Mouse (Mus musculus): ENCODE results near the gene Nop58. TPM values are rescaled to one million over a fixed set of nuclear protein-coding genes. Genes with fewer than 3 reads are reported as not detected.
"Not testable (repeated sequence)": the region's sequence is repeated elsewhere in the genome, so short reads cannot be mapped to it uniquely, and the experiment has no call there.

Gene Nop58
- 133 and 136 TPM in 2 replicates for polyA plus RNA-seq (2015; fragmentation: Nextera tagmentation; extraction: Ambion mirVana)

- Histone ChIP-seq H3K9me3 (no peaks in the 10 kb centered on the region), H3K36me3 (replicated peaks) (no peaks in the 10 kb centered on the region), H3K27ac (peak within 1 kb of the TSS; percentile 84), H3K4me3 (peak within 1 kb of the TSS; percentile 74), H3K27me3 (replicated peaks) (0 out of 2 replicates have a peak, but pooled peaks cover 4% of the 10 kb centered on the region), H3K9ac (peak within 1 kb of the TSS; percentile 74), H3K4me1 (peaks cover 22% of the 10 kb centered on the region), H3K4me2 (peak within 1 kb of the TSS; percentile 95)
- ATAC-seq (replicated peaks), result peak; percentile 99
- under 1% methylated on average over 49 of the region's 49 CpGs for WGBS
Observed at GRCm38 (mm10) chr1:59684819-59685755, at the start of gene Nop58. Gene Nop58 (plus strand): TSS chr1:59684971.

DNA sequence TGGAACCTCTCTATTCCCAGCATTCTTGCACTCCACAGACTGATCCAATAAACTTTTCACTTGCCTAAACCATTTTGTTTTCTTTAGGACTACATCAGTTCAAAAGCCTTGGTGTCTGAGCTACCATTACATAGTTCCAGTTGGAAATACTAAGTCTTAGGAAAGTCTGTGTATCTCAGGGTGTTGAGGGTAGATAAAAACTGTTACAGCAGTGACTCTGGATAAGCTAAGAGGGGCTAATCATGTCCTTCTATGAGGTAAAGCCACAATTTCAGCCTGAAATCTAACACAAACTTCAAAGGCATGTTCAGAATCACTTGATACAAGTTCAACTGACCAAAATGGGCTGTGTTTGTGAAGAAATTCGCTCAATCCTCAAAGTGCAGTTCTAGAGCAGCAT lies 48.4 kb upstream of the Nop58 start:
- WGBS, result 78% methylated on average over 1 of the region's 1 CpGs
- H3K9ac ChIP-seq, result no peak overlapping the region
- no peaks in the 10 kb centered on the region; the same call in 1 of the 2 replicates for H3K36me3 ChIP-seq (replicated peaks)
- no peaks in the 10 kb centered on the region for H3K9me3 ChIP-seq
- H3K4me2 ChIP-seq, result no peak overlapping the region
- no peak overlapping the region for H3K27ac ChIP-seq
- H3K4me3 ChIP-seq, result no peak overlapping the region
- H3K27me3 ChIP-seq (replicated peaks), result no peaks in the 10 kb centered on the region
- no peaks in the 10 kb centered on the region for H3K4me1 ChIP-seq
- no peak for ATAC-seq (replicated peaks)

GRCm38 (mm10) chr1:59638371-59638770 lies 46.4 kb upstream of the Nop58 start:
- Histone ChIP-seq H3K36me3 (replicated peaks) (peaks cover 3% of the 10 kb centered on the region), H3K27me3 (replicated peaks) (no peaks in the 10 kb centered on the region), H3K27ac (no peak overlapping the region), H3K9ac (no peak overlapping the region), H3K9me3 (no peaks in the 10 kb centered on the region), H3K4me2 (no peak overlapping the region), H3K4me1 (no peaks in the 10 kb centered on the region), H3K4me3 (no peak overlapping the region)
- ATAC-seq (replicated peaks), result no peak
- 90% methylated on average over 3 of the region's 3 CpGs for WGBS

DNA sequence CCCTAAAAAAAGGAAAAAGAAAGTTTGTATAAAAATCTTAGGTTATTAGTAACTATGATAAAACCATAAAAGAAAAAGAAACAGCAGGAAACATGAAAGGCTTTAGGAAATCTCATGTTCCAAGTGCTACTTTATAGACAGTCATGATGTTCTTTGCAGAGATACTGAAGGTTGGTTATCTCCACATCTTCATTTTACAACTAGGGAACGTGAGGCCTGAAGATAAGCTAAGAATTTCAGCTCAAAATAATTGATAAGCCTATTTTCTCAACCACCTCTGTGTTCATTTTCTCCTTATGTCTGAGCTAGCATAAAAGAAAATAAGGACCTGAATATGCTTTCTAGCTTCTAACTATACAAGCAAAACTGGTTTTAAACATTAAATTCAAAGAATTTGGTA lies 42.3 kb upstream of the Nop58 start:
- no peaks in the 10 kb centered on the region for H3K27me3 ChIP-seq (replicated peaks)
- no peak for ATAC-seq (replicated peaks)
- no peak overlapping the region for H3K27ac ChIP-seq
- H3K36me3 ChIP-seq (replicated peaks), result peaks cover 3% of the 10 kb centered on the region
- H3K9me3 ChIP-seq, result no peaks in the 10 kb centered on the region
- H3K4me2 ChIP-seq, result no peak overlapping the region
- H3K9ac ChIP-seq, result no peak overlapping the region
- no peaks in the 10 kb centered on the region for H3K4me1 ChIP-seq
- H3K4me3 ChIP-seq, result no peak overlapping the region
- WGBS, result 92% methylated on average over 1 of the region's 1 CpGs

DNA sequence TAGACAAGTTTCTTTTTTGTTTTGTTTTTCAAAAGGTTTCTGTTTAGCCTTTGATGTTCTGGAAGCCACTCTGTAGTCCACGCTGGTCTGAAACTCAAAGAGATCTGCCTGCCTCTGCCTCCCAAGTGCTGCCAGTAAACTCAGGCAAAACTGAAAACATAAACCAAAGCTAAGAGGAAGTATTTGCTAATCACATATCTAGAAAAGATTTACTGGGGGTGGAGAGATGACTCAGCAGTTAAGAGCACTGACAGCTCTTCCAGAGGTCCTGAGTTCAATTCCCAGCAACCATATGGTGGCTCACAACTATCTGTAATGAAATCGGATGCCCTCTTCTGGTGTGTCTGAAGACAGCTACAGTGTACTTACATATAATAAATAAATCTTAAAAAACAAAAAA lies 38.3 kb upstream of the Nop58 start:
- H3K4me3 ChIP-seq; ATAC-seq (replicated peaks); H3K9me3 ChIP-seq; H3K4me1 ChIP-seq; H3K36me3 ChIP-seq (replicated peaks); H3K27ac ChIP-seq; H3K27me3 ChIP-seq (replicated peaks); H3K4me2 ChIP-seq; H3K9ac ChIP-seq: not testable (repeated sequence)
- WGBS, result 94% methylated on average over 2 of the region's 2 CpGs

DNA sequence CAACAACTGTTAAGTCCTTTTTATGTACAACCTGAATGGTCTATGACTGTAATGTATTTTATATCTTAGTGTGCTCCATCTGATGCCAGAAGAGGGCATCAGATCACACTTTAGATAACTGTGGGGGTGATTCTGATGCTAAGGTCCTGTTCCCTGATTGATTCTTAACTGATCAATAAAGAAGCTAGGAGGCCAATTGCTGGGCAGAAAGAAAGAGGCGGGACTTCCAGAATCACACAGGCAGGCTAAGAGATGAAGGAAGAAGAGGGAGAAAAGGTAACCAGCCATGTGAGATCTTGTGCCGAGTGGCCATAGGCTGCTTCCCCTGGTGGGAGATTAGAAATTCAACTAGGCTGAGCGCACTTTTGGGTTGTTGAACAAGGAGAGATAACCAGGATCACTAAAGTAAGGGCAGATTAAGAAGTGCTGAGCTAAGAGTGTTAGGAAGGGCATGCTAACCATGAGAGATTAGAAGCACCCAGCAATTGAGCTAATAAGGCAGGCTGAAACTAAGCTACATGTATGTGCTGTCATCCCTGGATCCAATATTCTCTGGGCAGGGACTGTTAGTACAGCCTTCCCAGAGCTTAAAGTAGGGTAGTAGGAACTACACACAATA lies 33.5 kb upstream of the Nop58 start:
- H3K4me3 ChIP-seq, result no peak overlapping the region
- H3K9ac ChIP-seq, result no peak overlapping the region
- H3K4me2 ChIP-seq, result no peak overlapping the region
- peaks cover 5% of the 10 kb centered on the region; the same call in 1 of the 2 replicates for H3K36me3 ChIP-seq (replicated peaks)
- H3K27me3 ChIP-seq (replicated peaks), result no peaks in the 10 kb centered on the region
- H3K9me3 ChIP-seq, result no peaks in the 10 kb centered on the region
- no peak for ATAC-seq (replicated peaks)
- no peak overlapping the region for H3K27ac ChIP-seq
- 93% methylated on average over 3 of the region's 3 CpGs for WGBS
- no peaks in the 10 kb centered on the region for H3K4me1 ChIP-seq

DNA sequence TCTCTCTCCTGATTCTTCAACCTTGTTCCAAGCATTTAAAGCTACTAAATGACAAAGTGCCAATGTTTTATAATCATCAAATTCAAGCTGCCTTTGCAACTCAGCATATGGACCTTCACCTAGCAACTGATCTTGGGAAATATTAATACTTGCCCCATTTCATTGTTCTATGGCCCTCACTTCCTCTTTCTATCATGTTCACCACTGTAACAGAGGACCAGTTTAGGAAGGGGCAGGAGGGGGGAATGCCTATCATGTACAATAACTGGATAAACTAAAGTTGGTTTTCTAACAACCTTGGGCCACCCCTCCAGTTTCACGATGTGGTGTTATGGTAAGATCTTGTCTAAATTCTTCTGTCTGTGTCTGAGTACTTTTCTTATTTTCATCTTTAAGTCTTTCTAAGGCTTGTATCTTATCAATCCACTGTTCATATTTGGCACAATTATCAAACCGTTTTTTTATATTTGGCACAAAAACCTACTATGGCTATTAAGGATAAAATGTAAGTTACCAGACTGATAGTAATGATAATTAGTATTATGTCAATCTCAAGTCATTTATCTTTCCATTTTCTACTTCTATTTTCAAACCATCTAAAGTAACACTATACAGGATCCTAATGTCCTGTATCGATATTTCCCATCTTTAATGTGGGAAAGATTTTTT lies 31.4 kb upstream of the Nop58 start:
- H3K27ac ChIP-seq, result no peak overlapping the region
- H3K27me3 ChIP-seq (replicated peaks), result no peaks in the 10 kb centered on the region
- no peaks in the 10 kb centered on the region for H3K4me1 ChIP-seq
- 96% methylated on average over 3 of the region's 3 CpGs for WGBS
- no peak overlapping the region for H3K4me3 ChIP-seq
- H3K9ac ChIP-seq, result no peak overlapping the region
- no peak for ATAC-seq (replicated peaks)
- peaks cover 5% of the 10 kb centered on the region; the same call in 1 of the 2 replicates for H3K36me3 ChIP-seq (replicated peaks)
- H3K4me2 ChIP-seq, result no peak overlapping the region
- no peaks in the 10 kb centered on the region for H3K9me3 ChIP-seq

DNA sequence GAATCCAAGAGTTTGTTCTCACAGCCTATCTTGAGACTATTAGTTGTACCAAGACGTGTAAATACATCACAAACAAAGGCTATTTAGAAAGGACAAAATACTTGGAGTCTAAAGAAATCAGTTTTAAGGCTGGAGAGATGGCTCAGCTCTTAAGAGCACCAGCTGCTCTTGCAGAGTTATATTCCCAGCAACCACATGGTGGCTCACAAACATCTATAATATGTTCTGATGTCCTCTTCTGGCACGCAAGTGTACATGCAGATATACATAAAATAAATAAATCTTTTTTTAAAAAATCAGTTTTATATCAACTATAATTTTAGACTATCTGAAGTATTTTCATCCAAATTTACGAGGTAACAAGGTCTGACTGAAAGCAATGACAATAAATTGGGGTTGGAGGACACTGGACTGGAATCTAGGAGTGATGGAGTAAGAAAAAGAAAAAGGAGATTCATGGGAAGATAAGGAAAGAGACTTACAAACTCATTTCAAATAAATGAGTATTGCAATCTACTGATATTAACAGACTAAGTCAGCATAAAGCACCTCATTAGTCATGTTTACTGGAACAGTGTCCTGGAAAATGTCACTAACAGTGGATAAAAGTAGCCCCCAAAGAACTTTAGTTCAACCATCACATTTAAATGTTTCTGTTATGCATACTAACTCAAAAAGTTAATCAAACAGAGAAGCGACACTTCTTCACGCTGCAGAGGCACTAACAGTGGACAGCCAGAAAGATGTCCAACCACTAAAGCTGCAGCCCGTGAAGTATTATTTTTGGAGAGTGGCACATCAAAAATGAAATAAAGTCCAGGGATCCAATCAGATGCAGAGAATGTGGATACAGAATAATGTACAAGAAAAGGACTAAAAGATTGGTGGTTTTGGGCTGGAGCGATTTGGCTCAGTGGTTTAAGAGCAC lies 28.3 kb upstream of the Nop58 start:
- no peaks in the 10 kb centered on the region for H3K9me3 ChIP-seq
- WGBS, result 91% methylated on average over 7 of the region's 7 CpGs
- H3K4me1 ChIP-seq, result no peaks in the 10 kb centered on the region
- no peaks in the 10 kb centered on the region for H3K27me3 ChIP-seq (replicated peaks)
- no peak overlapping the region for H3K4me3 ChIP-seq
- H3K4me2 ChIP-seq, result no peak overlapping the region
- no peak overlapping the region for H3K9ac ChIP-seq
- no peaks in the 10 kb centered on the region; the same call in 1 of the 2 replicates for H3K36me3 ChIP-seq (replicated peaks)
- H3K27ac ChIP-seq, result no peak overlapping the region
- no peak for ATAC-seq (replicated peaks)

DNA sequence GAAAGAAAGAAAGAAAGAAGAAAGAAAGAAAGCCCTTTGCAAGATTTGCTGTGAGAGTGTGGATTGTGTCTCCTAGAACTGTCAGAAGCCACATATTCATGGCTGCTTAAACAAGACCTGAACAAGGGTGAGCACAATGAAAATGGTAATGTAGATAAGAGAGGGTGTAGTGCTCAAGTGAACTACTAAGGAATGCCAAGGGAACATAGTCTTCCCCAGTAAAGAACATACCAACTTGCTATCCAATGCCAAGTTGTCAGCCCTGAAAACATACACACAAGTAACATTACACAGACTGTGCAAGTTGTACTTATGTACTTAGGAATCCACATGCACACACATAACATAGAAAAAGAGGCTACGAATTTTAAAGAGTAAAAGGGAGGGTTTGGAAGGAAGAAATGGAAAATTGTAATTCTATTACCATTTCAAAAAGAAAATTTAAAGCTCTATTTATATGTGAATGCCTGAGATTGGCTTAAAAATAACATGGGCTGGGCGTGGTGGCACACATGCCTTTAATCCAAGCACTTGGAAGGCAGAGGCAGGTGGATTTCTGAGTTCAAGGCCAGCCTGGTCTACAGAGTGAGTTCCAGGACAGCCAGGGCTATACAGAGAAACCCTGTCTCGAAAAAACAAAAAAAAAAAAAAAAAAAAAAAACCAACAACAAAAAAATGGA lies 21.2 kb upstream of the Nop58 start:
- Histone ChIP-seq H3K27me3 (replicated peaks) (no peaks in the 10 kb centered on the region), H3K36me3 (replicated peaks) (no peaks in the 10 kb centered on the region), H3K4me1 (peaks cover 9% of the 10 kb centered on the region), H3K4me3 (no peak overlapping the region), H3K4me2 (no peak overlapping the region), H3K9ac (no peak overlapping the region), H3K27ac (no peak overlapping the region), H3K9me3 (no peaks in the 10 kb centered on the region)
- WGBS, result 88% methylated on average over 3 of the region's 3 CpGs
- no peak for ATAC-seq (replicated peaks)

DNA sequence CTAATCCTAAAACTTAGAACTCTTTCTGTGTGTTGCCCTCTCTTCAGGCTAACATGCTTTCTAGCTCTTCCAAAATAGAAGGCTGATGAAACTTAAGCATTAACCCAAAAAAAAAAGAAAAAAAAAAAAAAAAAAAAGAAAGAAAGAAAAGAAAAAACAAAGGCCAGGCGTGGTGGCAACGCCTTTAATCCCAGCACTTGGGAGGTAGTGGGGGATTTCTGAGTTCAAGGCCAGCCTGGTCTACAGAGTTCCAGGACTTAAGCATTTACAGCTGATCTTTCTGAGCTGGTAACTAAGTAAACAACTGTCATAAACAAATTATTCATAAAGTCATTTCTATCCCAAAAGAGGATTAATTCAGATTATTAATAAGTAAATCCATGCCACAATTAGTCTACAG lies 15.9 kb upstream of the Nop58 start:
- no peak overlapping the region for H3K27ac ChIP-seq
- no peaks in the 10 kb centered on the region for H3K36me3 ChIP-seq (replicated peaks)
- peaks cover 27% of the 10 kb centered on the region for H3K4me1 ChIP-seq
- H3K4me3 ChIP-seq, result no peak overlapping the region
- ATAC-seq (replicated peaks), result no peak
- H3K27me3 ChIP-seq (replicated peaks), result no peaks in the 10 kb centered on the region
- no peaks in the 10 kb centered on the region for H3K9me3 ChIP-seq
- H3K4me2 ChIP-seq, result no peak overlapping the region; the same call in 1 of the 2 replicates
- H3K9ac ChIP-seq, result no peak overlapping the region
- WGBS, result 83% methylated on average over 2 of the region's 2 CpGs

DNA sequence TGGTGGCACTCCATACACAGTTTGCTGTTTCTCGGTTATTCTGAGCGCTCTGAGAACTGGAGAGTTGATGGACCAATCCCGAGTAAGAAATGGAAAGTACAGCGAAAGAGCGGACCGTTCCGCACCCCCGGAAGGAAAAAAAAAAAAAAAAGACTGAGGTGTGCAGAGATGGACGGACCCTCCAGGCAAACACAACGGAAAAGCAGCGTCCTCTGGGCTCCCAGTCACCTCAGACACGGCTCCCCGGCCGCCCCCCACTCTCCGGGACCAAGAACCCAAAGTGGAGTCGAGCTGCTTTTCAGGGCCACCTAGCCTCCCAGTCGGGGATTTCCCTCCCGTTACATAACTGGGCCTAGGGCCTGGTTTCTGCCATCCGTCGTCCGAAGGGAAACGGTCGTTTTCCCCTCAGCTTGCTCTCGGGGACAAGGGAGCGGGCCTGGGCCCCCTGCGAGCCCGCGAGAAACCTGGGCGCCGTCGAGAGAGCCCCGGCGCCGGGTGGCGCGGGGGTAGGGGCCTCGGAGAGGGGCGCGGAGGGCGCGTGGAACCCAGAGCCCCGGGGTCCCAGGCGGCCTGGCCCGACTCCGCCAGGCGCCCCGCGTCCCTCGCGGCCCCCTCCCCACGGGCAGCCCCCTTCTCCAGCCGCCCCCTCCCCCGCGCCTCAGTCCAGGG lies 14.7 kb upstream of the Nop58 start:
- Histone ChIP-seq H3K27ac (peak overlapping the region; percentile 92), H3K4me2 (peak overlapping the region; percentile 65), H3K4me3 (peak overlapping the region; percentile 85), H3K9ac (peak overlapping the region; percentile 91), H3K9me3 (no peaks in the 10 kb centered on the region), H3K27me3 (replicated peaks) (no peaks in the 10 kb centered on the region), H3K36me3 (replicated peaks) (no peaks in the 10 kb centered on the region), H3K4me1 (peaks cover 27% of the 10 kb centered on the region)
- under 1% methylated on average over 45 of the region's 54 CpGs for WGBS
- peak; percentile 48 for ATAC-seq (replicated peaks)

All from midbrain, embryonic 15.5 days (tissue).